Mouse (Mus musculus) heart, embryonic 16.5 days (tissue): ENCODE data around the gene Zfand4. TPM values are rescaled to one million over a fixed set of nuclear protein-coding genes. Genes with fewer than 3 reads are reported as not detected.
"Not testable (repeated sequence)": the region's sequence is repeated elsewhere in the genome, so short reads cannot be mapped to it uniquely, and the experiment has no call there.

Source experiments
- ATAC-seq: fragments of 200-750 bp; cut with Nextera tagmentation; replicated peaks from 2 replicates; pipeline ENCODE4 v1.8.0; 2017; ENCODE audit warnings: moderate number of reproducible peaks; ENCODE audit not compliant: insufficient read depth, low FRiP score; ENCODE audit errors: extremely low read depth
- H3K27ac ChIP-seq: fragments of 300-500 bp; sonication (generic); 2 replicates; pipeline ENCODE4 v1.5.1; 2014; ENCODE audit warnings: mild to moderate bottlenecking, low read length, control low read depth, moderate library complexity
- H3K27me3 ChIP-seq: fragments of 300-500 bp; sonication (generic); 2 replicates; pipeline ENCODE4 v1.6.1; 2014; ENCODE audit warnings: low read length, mixed read lengths; ENCODE audit not compliant: control insufficient read depth, insufficient read depth
- H3K36me3 ChIP-seq: fragments of 300-500 bp; sonication (generic); 2 replicates; pipeline ENCODE4 v1.6.1; 2014; ENCODE audit not compliant: control insufficient read depth, insufficient read depth
- H3K4me1 ChIP-seq: fragments of 300-500 bp; sonication (generic); 2 replicates; pipeline ENCODE4 v1.6.1; 2014; ENCODE audit warnings: low read length, mixed read lengths; ENCODE audit not compliant: control insufficient read depth, insufficient read depth
- H3K4me2 ChIP-seq: fragments of 300-500 bp; sonication (generic); 2 replicates; pipeline ENCODE4 v1.6.1; 2014; ENCODE audit warnings: low read depth, mild to moderate bottlenecking, control low read depth, low read length
- H3K4me3 ChIP-seq: fragments of 300-500 bp; sonication (generic); 2 replicates; pipeline ENCODE4 v1.5.1; 2014; ENCODE audit warnings: mild to moderate bottlenecking, control low read depth, low read length
- H3K9ac ChIP-seq: fragments of 300-500 bp; sonication (generic); 2 replicates; pipeline ENCODE4 v1.6.1; 2014; ENCODE audit warnings: low read length, control low read depth
- H3K9me3 ChIP-seq: fragments of 300-500 bp; sonication (generic); replicated peaks from 2 replicates; pipeline ENCODE4 v1.6.1; 2016; ENCODE audit warnings: low read length; ENCODE audit not compliant: control insufficient read depth
- WGBS: fragments of 180-500 bp; shearing (Covaris S2); extraction: QIAGEN DNeasy Blood & Tissue Kit; methylation state at CpG from one replicate; pipeline ENCODE4 v1.1.7; 2014; 5-methylcytosine and 5-hydroxymethylcytosine counted together
- polyA plus RNA-seq: library from polyadenylated mRNA; unstranded; fragments of >200 nt; fragmentation: Nextera tagmentation; extraction: Ambion mirVana; gene quantifications from 2 replicates; pipeline ENCODE4 v1.2.1, GENCODE M21; 2015

Gene Zfand4
- polyA plus RNA-seq, result 3.1 and 3.4 TPM in 2 replicates

DNA sequence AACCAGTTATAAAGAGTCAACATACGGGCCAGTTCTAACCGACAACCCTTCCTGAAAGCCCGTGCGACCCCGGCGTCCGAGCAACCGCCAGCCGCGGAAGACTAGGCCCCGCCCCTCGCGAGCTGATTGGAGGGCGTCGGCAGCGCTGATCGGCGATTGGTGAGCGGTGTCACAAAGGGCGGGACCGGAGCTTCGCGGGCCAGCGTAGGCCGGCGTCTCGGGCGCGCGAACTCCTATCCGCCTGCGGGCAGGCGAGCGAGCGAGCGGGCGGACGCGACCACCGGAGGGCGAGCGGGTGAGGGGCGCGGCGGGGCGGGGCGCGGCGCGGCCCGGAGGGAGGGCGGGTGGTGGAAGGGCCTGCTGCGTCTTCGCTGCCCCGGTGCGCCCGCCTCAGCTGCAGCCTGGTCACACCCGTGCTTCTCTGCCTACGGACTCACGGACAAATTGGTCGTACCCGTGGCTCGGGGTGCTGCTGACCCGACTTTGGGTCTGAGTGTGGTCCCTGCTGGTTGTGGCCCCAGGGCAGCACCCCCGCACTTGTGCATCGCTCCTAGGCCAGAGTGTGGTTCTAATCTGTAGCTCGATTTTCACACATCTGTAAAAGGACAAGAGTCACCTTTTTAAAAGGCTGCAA lies at the start of gene Zfand4:
Gene Zfand4 (plus strand): TSS at position 205 of the 634 bp plus-strand sequence.
- Histone ChIP-seq H3K27ac (peak within 1 kb of the TSS; percentile 42; the same call in 1 of the 2 replicates), H3K4me1 (0 out of 2 replicates have a peak, but pooled peaks cover 3% of the 10 kb centered on the region), H3K9ac (peak within 1 kb of the TSS; percentile 87), H3K36me3 (peaks cover 9% of the 10 kb centered on the region; the same call in 1 of the 2 replicates), H3K4me3 (peak within 1 kb of the TSS; percentile 78), H3K4me2 (peak within 1 kb of the TSS; percentile 95), H3K9me3 (no peaks in the 10 kb centered on the region), H3K27me3 (no peaks in the 10 kb centered on the region)
- under 1% methylated on average over 55 of the region's 67 CpGs for WGBS
- peak; percentile 98 for ATAC-seq

DNA sequence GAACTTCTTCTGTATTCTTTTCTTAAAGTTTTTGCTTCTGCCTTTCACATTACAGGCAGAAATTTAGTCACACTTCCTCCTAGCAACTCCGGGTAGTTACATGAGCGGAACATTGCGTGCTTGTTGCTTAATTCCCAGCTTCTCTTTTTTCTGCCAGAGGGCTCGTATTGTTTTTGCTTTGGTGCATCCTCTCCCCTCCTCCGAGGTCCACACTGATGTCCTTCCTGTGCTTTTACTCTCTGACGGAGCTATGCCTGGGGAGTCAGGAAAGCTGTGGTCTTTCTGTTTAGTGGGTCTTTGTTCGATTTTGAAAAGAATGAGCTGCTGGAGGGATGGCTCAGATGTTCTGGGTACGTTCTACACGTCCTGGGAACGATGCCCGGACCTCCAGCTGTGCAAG lies 36.3 kb upstream of the Zfand4 start:
- Histone ChIP-seq H3K9ac (no peak overlapping the region), H3K36me3 (peaks cover 48% of the 10 kb centered on the region), H3K27me3 (no peaks in the 10 kb centered on the region), H3K9me3 (no peaks in the 10 kb centered on the region), H3K4me1 (no peaks in the 10 kb centered on the region), H3K4me2 (no peak overlapping the region), H3K27ac (no peak overlapping the region), H3K4me3 (no peak overlapping the region)
- no peak for ATAC-seq
- 68% methylated on average over 11 of the region's 11 CpGs for WGBS

DNA sequence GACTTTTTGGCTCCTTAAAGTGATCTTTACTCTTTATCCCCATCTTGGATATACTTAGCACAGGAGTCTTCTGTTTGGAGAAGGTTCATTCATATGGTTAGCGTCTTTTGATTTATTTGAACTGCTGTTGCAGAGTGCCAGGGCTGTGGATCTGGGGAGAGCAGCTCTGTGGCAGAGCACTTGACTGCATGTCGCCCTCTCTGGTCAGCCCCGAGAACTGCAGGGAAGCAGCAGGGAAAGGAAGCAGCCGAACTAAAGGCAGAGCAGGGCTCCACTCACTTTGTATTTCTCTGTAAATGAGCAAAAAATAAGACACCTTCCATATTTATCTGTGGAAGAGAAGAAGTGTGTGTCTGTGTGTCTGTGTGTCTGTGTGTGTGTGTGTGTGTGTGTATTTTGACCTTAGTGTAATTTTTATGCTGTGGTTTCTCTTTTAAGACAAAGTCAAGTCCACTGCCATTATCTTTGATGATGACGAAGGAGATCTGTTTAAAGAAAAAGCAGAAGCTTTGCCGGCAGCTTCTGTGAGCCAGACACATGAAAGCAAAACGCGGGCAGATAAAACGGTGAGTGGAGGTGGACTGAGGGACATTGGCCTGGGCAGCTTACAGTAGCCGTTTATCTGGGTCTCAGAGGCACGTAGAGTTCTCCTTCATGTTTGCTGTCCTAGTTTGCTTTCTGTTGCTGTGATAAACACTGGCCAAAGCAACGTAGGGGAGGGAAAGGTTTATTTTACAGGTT lies 35.1 kb upstream of the Zfand4 start:
- Histone ChIP-seq H3K27ac (no peak overlapping the region), H3K9ac (no peak overlapping the region), H3K4me1 (no peaks in the 10 kb centered on the region), H3K36me3 (peaks cover 50% of the 10 kb centered on the region), H3K4me2 (no peak overlapping the region), H3K9me3 (no peaks in the 10 kb centered on the region), H3K27me3 (no peaks in the 10 kb centered on the region), H3K4me3 (no peak overlapping the region)
- 56% methylated on average over 12 of the region's 12 CpGs for WGBS
- ATAC-seq, result 0 out of 2 replicates have a peak, but pooled peaks have one; percentile 45

DNA sequence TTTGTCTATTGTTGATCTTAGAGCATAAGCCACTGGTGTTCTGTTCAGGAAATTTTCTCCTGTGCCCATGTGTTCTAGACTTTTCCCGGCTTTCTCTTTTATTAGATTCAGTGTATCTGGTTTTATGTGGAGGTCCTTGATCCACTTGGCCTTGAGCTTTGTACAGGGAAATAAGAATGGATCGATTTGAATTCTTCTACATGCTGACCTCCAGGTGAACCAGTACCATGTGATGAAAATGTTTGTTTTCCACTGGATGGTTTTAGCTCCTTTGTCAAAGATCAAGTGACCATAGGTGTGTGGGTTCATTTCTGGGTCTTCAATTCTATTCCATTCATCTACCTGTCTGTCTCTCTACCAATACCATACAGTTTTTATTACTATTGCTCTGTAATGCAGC lies 29.2 kb upstream of the Zfand4 start:
- H3K9ac ChIP-seq, H3K4me1 ChIP-seq, H3K27ac ChIP-seq, H3K4me3 ChIP-seq, H3K4me2 ChIP-seq, H3K9me3 ChIP-seq, ATAC-seq, H3K27me3 ChIP-seq: not testable (repeated sequence)
- H3K36me3 ChIP-seq, result peaks cover 44% of the 10 kb centered on the region
- WGBS, result 95% methylated on average over 2 of the region's 2 CpGs

DNA sequence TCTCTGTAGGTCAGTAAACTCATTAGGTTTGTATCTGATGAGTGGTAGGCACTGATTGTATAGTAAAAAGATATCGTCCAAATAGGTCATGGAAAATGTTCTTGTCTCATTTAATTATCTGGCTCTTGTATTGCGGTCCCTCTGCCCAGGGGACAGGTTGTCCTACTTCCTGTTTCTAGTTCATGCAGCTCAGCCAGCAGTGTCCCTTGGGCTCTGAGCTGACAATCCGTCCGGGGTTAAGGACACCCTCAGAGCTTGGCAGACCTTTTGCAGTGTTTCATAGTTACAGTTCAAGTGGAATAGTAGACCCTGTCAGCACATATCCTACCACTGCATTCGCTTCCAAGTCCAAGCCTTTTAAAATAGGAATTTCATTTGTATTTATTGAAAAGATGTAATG lies 28.7 kb upstream of the Zfand4 start:
- 75% methylated on average over 5 of the region's 5 CpGs for WGBS
- no peak for ATAC-seq
- Histone ChIP-seq H3K9ac (no peak overlapping the region), H3K36me3 (peaks cover 44% of the 10 kb centered on the region), H3K27ac (no peak overlapping the region), H3K4me1 (no peaks in the 10 kb centered on the region), H3K9me3 (no peaks in the 10 kb centered on the region), H3K4me3 (no peak overlapping the region), H3K27me3 (no peaks in the 10 kb centered on the region), H3K4me2 (no peak overlapping the region)

DNA sequence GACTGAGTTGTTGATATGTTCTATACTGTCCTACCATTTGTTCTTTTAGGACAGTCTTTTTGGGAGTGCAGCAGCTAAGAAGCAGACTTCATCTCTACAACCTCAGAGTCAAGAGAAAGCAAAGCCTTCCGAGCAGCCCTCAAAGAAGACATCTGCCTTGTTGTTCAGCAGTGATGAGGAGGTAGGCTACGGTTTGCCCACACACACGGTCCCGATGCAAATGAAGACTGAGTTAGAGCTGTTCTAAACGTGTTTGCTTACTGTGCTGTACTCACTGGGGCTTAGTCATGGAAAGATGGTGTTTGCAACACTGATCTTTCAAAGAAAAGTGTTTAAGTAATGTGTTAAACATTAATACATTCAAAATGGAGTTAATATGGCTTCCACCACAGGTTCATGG lies 25.9 kb upstream of the Zfand4 start:
- Histone ChIP-seq H3K36me3 (peaks cover 31% of the 10 kb centered on the region), H3K4me2 (no peak overlapping the region), H3K9me3 (no peaks in the 10 kb centered on the region), H3K27me3 (no peaks in the 10 kb centered on the region), H3K9ac (no peak overlapping the region), H3K4me1 (no peaks in the 10 kb centered on the region), H3K27ac (no peak overlapping the region), H3K4me3 (no peak overlapping the region)
- ATAC-seq, result no peak
- WGBS, result 85% methylated on average over 5 of the region's 5 CpGs

DNA sequence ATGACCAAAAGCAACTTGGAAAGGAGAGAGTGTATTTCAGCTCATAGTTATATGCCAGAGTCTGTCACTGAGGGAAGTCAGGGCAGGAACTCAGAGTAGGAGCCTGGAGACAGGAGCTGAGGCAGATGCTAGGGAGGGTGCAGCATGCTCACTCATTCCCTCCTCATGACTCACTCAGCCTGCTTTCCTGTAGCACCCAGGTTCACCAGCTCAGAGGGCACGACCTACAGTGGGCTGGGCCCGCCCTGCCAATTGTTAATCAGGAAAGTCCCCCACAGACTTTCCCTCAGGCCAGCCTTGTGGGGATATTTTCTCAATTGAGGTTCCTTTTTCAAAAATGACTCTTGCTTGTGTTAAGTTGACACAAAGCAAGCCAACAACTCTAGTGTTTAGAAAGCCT lies 23.7 kb upstream of the Zfand4 start:
- WGBS, result 70% methylated on average over 2 of the region's 2 CpGs
- Histone ChIP-seq H3K9me3 (no peaks in the 10 kb centered on the region), H3K36me3 (peaks cover 34% of the 10 kb centered on the region), H3K4me3 (no peak overlapping the region), H3K4me1 (no peaks in the 10 kb centered on the region), H3K27ac (no peak overlapping the region), H3K9ac (no peak overlapping the region), H3K4me2 (no peak overlapping the region), H3K27me3 (no peaks in the 10 kb centered on the region)
- no peak for ATAC-seq

DNA sequence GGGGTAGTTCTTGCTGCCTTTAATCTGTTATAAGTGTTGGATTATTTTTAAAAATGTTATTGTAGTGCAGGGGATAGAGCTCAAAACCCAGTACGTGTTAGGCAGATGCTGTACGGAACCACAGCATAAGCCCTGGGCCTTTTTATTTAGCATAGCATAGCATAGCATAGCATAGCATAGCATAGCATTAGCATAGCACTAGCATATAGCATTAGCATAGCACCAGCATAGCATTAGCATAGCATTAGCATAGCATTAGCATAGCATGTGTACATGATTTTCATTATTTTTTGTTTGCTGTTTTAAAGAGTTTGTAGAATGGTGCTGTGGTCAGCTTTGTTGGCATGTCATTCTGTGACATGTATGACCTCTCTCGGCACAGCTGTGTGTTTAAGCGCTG lies 4.4 kb upstream of the Zfand4 start:
- Histone ChIP-seq H3K36me3 (peaks cover 26% of the 10 kb centered on the region), H3K9me3 (no peaks in the 10 kb centered on the region), H3K4me3 (no peak overlapping the region), H3K9ac (no peak overlapping the region), H3K4me1 (no peaks in the 10 kb centered on the region), H3K4me2 (no peak overlapping the region), H3K27me3 (no peaks in the 10 kb centered on the region), H3K27ac (no peak overlapping the region)
- no peak for ATAC-seq
- WGBS, result 94% methylated on average over 4 of the region's 4 CpGs

DNA sequence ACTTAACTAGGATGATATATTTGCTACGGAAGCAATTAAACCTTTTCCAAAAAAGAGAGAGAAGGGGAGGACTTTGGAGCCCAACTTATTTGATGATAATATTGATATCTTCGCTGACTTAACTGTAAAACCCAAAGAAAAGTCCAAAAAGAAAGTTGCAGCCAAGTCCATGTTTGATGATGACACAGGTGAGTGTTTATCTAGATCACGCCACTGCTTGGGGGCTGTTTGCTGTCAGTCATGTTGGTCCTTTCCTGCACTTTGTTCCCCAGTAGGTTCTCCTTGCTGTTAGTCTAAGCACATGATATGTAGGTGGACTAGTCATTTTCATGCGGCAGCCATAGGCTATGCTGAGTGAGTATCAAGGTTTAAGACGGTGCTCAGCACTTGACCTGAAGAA lies 3.5 kb upstream of the Zfand4 start:
- Histone ChIP-seq H3K27me3 (no peaks in the 10 kb centered on the region), H3K9me3 (no peaks in the 10 kb centered on the region), H3K4me1 (no peaks in the 10 kb centered on the region), H3K36me3 (peaks cover 21% of the 10 kb centered on the region), H3K4me2 (no peak overlapping the region), H3K27ac (no peak overlapping the region), H3K4me3 (no peak overlapping the region), H3K9ac (no peak overlapping the region)
- no peak for ATAC-seq
- 86% methylated on average over 5 of the region's 5 CpGs for WGBS
